Mouse (Mus musculus): Measurements from ENCODE around the gene Sap30. TPM values are rescaled to one million over a fixed set of nuclear protein-coding genes. Genes with fewer than 3 reads are reported as not detected.
"Not testable (repeated sequence)": the region's sequence is repeated elsewhere in the genome, so short reads cannot be mapped to it uniquely, and the experiment has no call there.

Sap30 gene
- polyA plus RNA-seq, 1 experiment from 2014 or later, result 29.9 TPM

- Histone ChIP-seq H3K4me2 (replicated peaks) (no peak within 1 kb of the TSS), H3K4me3 (replicated peaks; ENCODE audit: low read length) (no peak within 1 kb of the TSS), H3K27me3 (ENCODE audit: control insufficient read depth, insufficient read depth, low read length) (no peaks in the 10 kb centered on the region), H3K4me1 (replicated peaks; ENCODE audit: control insufficient read depth, insufficient read depth, low read length) (no peaks in the 10 kb centered on the region), H3K9me3 (ENCODE audit: control insufficient read depth, low read length) (no peaks in the 10 kb centered on the region), H3K36me3 (replicated peaks; ENCODE audit: control insufficient read depth, insufficient read depth) (no peaks in the 10 kb centered on the region), H3K9ac (no peak within 1 kb of the TSS), H3K27ac (no peak within 1 kb of the TSS)
- 70% methylated on average over 3 of the region's 3 CpGs for WGBS
- DNase-seq (ENCODE audit: low spot score), result no peak
- no peak for ATAC-seq (ENCODE audit: low FRiP score)
These were observed 31.9 kb downstream of the Sap30 start, which contains the start of gene Scrg1 for GRCm38 (mm10) chr8:57455765-57456164. Scrg1 (plus strand) TSS chr8:57455923.

- Histone ChIP-seq H3K4me3 (replicated peaks; ENCODE audit: low read length) (no peak overlapping the region), H3K27ac (no peak overlapping the region), H3K9me3 (ENCODE audit: control insufficient read depth, low read length) (no peaks in the 10 kb centered on the region), H3K9ac (no peak overlapping the region), H3K36me3 (replicated peaks; ENCODE audit: control insufficient read depth, insufficient read depth) (no peaks in the 10 kb centered on the region), H3K27me3 (ENCODE audit: control insufficient read depth, insufficient read depth, low read length) (no peaks in the 10 kb centered on the region), H3K4me2 (replicated peaks) (no peak overlapping the region), H3K4me1 (replicated peaks; ENCODE audit: control insufficient read depth, insufficient read depth, low read length) (no peaks in the 10 kb centered on the region)
- 96% methylated on average over 2 of the region's 2 CpGs for WGBS
- ATAC-seq (ENCODE audit: low FRiP score) (no peak), DNase-seq (ENCODE audit: low spot score) (no peak)
These were observed 34.3 kb downstream of the Sap30 start for GRCm38 (mm10) chr8:57453361-57453760.

- Histone ChIP-seq H3K27me3 (ENCODE audit: control insufficient read depth, insufficient read depth, low read length) (no peaks in the 10 kb centered on the region), H3K36me3 (replicated peaks; ENCODE audit: control insufficient read depth, insufficient read depth) (no peaks in the 10 kb centered on the region), H3K9ac (no peak overlapping the region), H3K4me2 (replicated peaks) (no peak overlapping the region), H3K27ac (no peak overlapping the region), H3K9me3 (ENCODE audit: control insufficient read depth, low read length) (no peaks in the 10 kb centered on the region), H3K4me1 (replicated peaks; ENCODE audit: control insufficient read depth, insufficient read depth, low read length) (no peaks in the 10 kb centered on the region), H3K4me3 (replicated peaks; ENCODE audit: low read length) (no peak overlapping the region)
- no peak for ATAC-seq (ENCODE audit: low FRiP score)
- 97% methylated on average over 4 of the region's 4 CpGs for WGBS
- DNase-seq (ENCODE audit: low spot score), result no peak
These were observed 35.8 kb downstream of the Sap30 start for GRCm38 (mm10) chr8:57451896-57452295.

- no peak for DNase-seq (ENCODE audit: low spot score)
- no peak overlapping the region for H3K27ac ChIP-seq
- H3K4me1 ChIP-seq (replicated peaks; ENCODE audit: control insufficient read depth, insufficient read depth, low read length), result no peaks in the 10 kb centered on the region
These were observed 36.9 kb downstream of the Sap30 start for GRCm38 (mm10) chr8:57450726-57451125.

GRCm38 (mm10) chr8:57445901-57446300 lies 41.8 kb downstream of the Sap30 start:
- not testable (repeated sequence) for H3K4me2 ChIP-seq (replicated peaks); H3K27ac ChIP-seq; H3K27me3 ChIP-seq (ENCODE audit: control insufficient read depth, insufficient read depth, low read length); H3K36me3 ChIP-seq (replicated peaks; ENCODE audit: control insufficient read depth, insufficient read depth); H3K4me3 ChIP-seq (replicated peaks; ENCODE audit: low read length); H3K9me3 ChIP-seq (ENCODE audit: control insufficient read depth, low read length); DNase-seq (ENCODE audit: low spot score); H3K4me1 ChIP-seq (replicated peaks; ENCODE audit: control insufficient read depth, insufficient read depth, low read length); ATAC-seq (ENCODE audit: low FRiP score); H3K9ac ChIP-seq
- 89% methylated on average over 4 of the region's 5 CpGs for WGBS

More at GRCm38 (mm10) chr8:57450726-57451125, 36.9 kb downstream of the Sap30 start:
- Histone ChIP-seq H3K9ac (no peak overlapping the region), H3K36me3 (replicated peaks; ENCODE audit: control insufficient read depth, insufficient read depth) (no peaks in the 10 kb centered on the region), H3K9me3 (ENCODE audit: control insufficient read depth, low read length) (no peaks in the 10 kb centered on the region), H3K4me2 (replicated peaks) (no peak overlapping the region), H3K27me3 (ENCODE audit: control insufficient read depth, insufficient read depth, low read length) (no peaks in the 10 kb centered on the region), H3K4me3 (replicated peaks; ENCODE audit: low read length) (no peak overlapping the region)
- ATAC-seq (ENCODE audit: low FRiP score), result no peak
- 73% methylated on average over 7 of the region's 7 CpGs for WGBS

GRCm38 (mm10) chr8:57443289-57443688 lies 44.4 kb downstream of the Sap30 start:
- no peak overlapping the region for H3K4me2 ChIP-seq (replicated peaks)
- no peaks in the 10 kb centered on the region for H3K36me3 ChIP-seq (replicated peaks; ENCODE audit: control insufficient read depth, insufficient read depth)
- no peaks in the 10 kb centered on the region for H3K27me3 ChIP-seq (ENCODE audit: control insufficient read depth, insufficient read depth, low read length)
- WGBS, result 81% methylated on average over 4 of the region's 4 CpGs
- no peak overlapping the region for H3K27ac ChIP-seq
- H3K9me3 ChIP-seq (ENCODE audit: control insufficient read depth, low read length), result no peaks in the 10 kb centered on the region
- ATAC-seq (ENCODE audit: low FRiP score) (no peak), DNase-seq (ENCODE audit: low spot score) (no peak)
- H3K4me1 ChIP-seq (replicated peaks; ENCODE audit: control insufficient read depth, insufficient read depth, low read length), result no peaks in the 10 kb centered on the region
- no peak overlapping the region for H3K4me3 ChIP-seq (replicated peaks; ENCODE audit: low read length)
- no peak overlapping the region for H3K9ac ChIP-seq

GRCm38 (mm10) chr8:57441556-57441955 lies 46.1 kb downstream of the Sap30 start:
- Histone ChIP-seq H3K9ac (no peak overlapping the region), H3K27ac (no peak overlapping the region), H3K9me3 (ENCODE audit: control insufficient read depth, low read length) (no peaks in the 10 kb centered on the region), H3K4me2 (replicated peaks) (no peak overlapping the region), H3K4me3 (replicated peaks; ENCODE audit: low read length) (no peak overlapping the region), H3K27me3 (ENCODE audit: control insufficient read depth, insufficient read depth, low read length) (no peaks in the 10 kb centered on the region), H3K36me3 (replicated peaks; ENCODE audit: control insufficient read depth, insufficient read depth) (no peaks in the 10 kb centered on the region), H3K4me1 (replicated peaks; ENCODE audit: control insufficient read depth, insufficient read depth, low read length) (no peaks in the 10 kb centered on the region)
- ATAC-seq (ENCODE audit: low FRiP score), result no peak
- DNase-seq (ENCODE audit: low spot score), result no peak
- WGBS, result 88% methylated on average over 5 of the region's 5 CpGs

- Histone ChIP-seq H3K36me3 (replicated peaks; ENCODE audit: control insufficient read depth, insufficient read depth) (no peaks in the 10 kb centered on the region), H3K4me1 (replicated peaks; ENCODE audit: control insufficient read depth, insufficient read depth, low read length) (no peaks in the 10 kb centered on the region), H3K27ac (no peak overlapping the region), H3K9me3 (ENCODE audit: control insufficient read depth, low read length) (no peaks in the 10 kb centered on the region), H3K9ac (no peak overlapping the region), H3K4me3 (replicated peaks; ENCODE audit: low read length) (no peak overlapping the region), H3K4me2 (replicated peaks) (no peak overlapping the region), H3K27me3 (ENCODE audit: control insufficient read depth, insufficient read depth, low read length) (no peaks in the 10 kb centered on the region)
- no peak for ATAC-seq (ENCODE audit: low FRiP score)
- DNase-seq (ENCODE audit: low spot score), result no peak
- WGBS, result 87% methylated on average over 4 of the region's 4 CpGs
These were observed 46.5 kb downstream of the Sap30 start for GRCm38 (mm10) chr8:57441131-57441530.

GRCm38 (mm10) chr8:57436437-57436796 lies 51.2 kb downstream of the Sap30 start:
- Histone ChIP-seq H3K9me3 (ENCODE audit: control insufficient read depth, low read length) (no peaks in the 10 kb centered on the region), H3K27ac (no peak overlapping the region), H3K4me1 (replicated peaks; ENCODE audit: control insufficient read depth, insufficient read depth, low read length) (no peaks in the 10 kb centered on the region), H3K9ac (no peak overlapping the region), H3K36me3 (replicated peaks; ENCODE audit: control insufficient read depth, insufficient read depth) (no peaks in the 10 kb centered on the region), H3K4me2 (replicated peaks) (no peak overlapping the region), H3K4me3 (replicated peaks; ENCODE audit: low read length) (no peak overlapping the region), H3K27me3 (ENCODE audit: control insufficient read depth, insufficient read depth, low read length) (no peaks in the 10 kb centered on the region)
- ATAC-seq (ENCODE audit: low FRiP score) (0 out of 2 replicates have a peak, but pooled peaks have one; percentile 31), DNase-seq (ENCODE audit: low spot score) (no peak)
- WGBS, result 77% methylated on average over 9 of the region's 9 CpGs

GRCm38 (mm10) chr8:57435768-57436436 lies 51.8 kb downstream of the Sap30 start:
- DNase-seq (ENCODE audit: low spot score), result peak; percentile 60
- no peak overlapping the region for H3K4me2 ChIP-seq (replicated peaks)

More at GRCm38 (mm10) chr8:57435768-57436436, 51.8 kb downstream of the Sap30 start:
- no peaks in the 10 kb centered on the region for H3K4me1 ChIP-seq (replicated peaks; ENCODE audit: control insufficient read depth, insufficient read depth, low read length)
- WGBS, result 61% methylated on average over 18 of the region's 18 CpGs
- no peak overlapping the region for H3K9ac ChIP-seq
- ATAC-seq (ENCODE audit: low FRiP score), result peak; percentile 43; the same call in 1 of the 2 replicates
- no peak overlapping the region for H3K27ac ChIP-seq
- H3K9me3 ChIP-seq (ENCODE audit: control insufficient read depth, low read length), result no peaks in the 10 kb centered on the region
- H3K36me3 ChIP-seq (replicated peaks; ENCODE audit: control insufficient read depth, insufficient read depth), result no peaks in the 10 kb centered on the region
- H3K27me3 ChIP-seq (ENCODE audit: control insufficient read depth, insufficient read depth, low read length), result no peaks in the 10 kb centered on the region
- no peak overlapping the region for H3K4me3 ChIP-seq (replicated peaks; ENCODE audit: low read length)

All from hindbrain, embryonic 14.5 days (tissue).